Mouse (Mus musculus): ENCODE results near the gene Asl. TPM values are rescaled to one million over a fixed set of nuclear protein-coding genes. Genes with fewer than 3 reads are reported as not detected.

Gene Asl
- 27.9 and 30.7 TPM in 2 replicates for polyA plus RNA-seq (2012; rRNA removed)

DNA sequence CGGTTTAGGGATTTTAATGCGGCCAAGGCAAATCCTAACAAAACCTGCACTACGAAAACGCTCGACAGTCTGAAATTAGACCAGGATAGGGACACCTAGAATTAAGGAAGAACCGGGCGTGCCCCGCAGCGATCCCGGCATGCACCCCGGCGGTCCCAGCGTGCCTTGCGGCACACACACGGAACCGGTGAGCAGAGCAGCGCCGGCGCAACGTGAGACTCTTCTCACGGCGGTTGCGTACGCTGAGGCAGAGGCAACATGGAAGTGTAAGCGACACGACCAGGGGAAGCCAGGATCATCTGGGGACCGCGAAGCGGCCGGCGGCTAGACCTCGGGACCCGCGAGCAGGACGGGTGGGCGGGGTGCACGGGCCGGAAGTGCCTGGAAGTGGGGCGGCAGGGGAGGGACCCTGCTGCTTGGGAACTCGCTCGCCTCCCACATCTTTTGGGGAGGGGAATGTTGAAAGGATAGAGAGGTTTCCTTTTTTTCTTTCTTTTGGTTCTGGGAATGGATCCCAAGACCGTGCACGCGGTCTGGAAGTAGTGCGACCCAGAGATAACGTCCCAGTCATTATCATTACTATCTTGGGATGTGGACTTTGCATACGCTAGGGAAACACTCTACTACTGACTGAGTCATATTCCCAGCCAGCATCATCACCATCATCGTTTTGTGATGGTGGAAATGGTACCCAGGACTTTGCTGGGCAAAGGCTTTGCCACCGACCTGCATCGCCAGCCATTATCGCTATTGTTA is at the start of gene Asl, which contains the start of gene Crcp:
Asl (minus strand) TSS at position 106 of the 756 bp plus-strand sequence.
Crcp (plus strand) TSS at position 149 of the 756 bp plus-strand sequence.
- peak; percentile 92 for DNase-seq (ENCODE audit: low read depth)
- no peak for TF ChIP-seq CTCF (IDR thresholded peaks at IDR 0.05; ENCODE audit: borderline replicate concordance, extremely low read depth, insufficient read depth, insufficient read length)
- TF ChIP-seq POLR2A (IDR thresholded peaks at IDR 0.05; ENCODE audit: borderline replicate concordance, extremely low read depth, insufficient read depth, insufficient read length, poor library complexity, severe bottlenecking), result peak; percentile 37; the same call in 1 of the 2 replicates

DNA sequence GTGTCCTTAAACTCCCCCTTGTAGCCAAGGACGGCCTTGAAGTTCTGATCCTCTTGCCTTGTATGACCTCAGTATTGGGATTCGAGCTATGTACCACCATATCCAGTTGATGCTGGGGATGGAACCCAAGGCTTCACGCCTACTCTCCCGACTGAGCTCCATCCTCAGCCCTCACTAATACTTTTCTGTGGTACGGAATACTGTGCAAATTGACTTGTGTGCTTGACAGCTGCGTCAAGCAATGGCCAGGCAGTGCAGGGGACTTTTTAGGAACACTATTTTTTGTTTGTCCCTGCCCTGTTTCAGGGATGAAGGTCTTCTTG is 49.7 kb upstream of the Asl start:
- TF ChIP-seq POLR2A (IDR thresholded peaks at IDR 0.05; ENCODE audit: borderline replicate concordance, extremely low read depth, insufficient read depth, insufficient read length, poor library complexity, severe bottlenecking) (no peak), CTCF (IDR thresholded peaks at IDR 0.05; ENCODE audit: borderline replicate concordance, extremely low read depth, insufficient read depth, insufficient read length) (no peak)
- no peak for DNase-seq (ENCODE audit: low read depth)

DNA sequence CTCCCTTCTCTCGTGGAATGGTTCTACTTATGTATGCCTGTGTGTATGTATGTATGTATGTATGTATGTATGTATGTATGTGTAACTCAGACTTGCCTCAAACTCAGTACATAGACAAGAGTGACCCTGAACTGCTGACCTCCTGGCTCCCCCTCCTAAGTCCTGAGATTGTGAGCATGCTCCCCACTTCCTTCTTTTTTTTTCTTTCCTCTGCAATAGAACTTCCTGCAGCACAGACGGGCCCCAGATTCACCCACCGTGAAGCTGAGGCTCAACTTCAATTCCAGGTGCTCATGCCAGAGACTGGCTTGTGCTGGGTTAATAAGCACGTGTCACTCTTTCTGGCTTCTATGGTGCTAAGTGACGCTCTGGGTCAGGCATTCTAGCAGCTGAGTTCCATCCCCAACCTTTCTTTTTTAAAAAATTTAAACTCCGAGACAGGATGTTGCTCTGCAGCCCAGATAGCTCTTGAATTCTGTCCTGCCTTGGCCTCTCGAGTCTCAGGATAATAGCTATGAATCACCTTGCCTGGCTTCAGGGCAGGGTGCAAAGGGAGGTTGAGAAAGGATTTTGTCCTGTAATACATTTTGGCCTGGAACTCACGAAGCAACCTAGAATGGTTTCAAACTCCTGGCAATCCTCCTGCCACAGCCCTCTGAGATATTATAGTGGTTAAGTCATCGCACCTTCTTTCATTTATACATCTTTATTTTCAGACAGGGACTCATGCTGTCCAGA is 49.2 kb upstream of the Asl start:
- TF ChIP-seq POLR2A (IDR thresholded peaks at IDR 0.05; ENCODE audit: borderline replicate concordance, extremely low read depth, insufficient read depth, insufficient read length, poor library complexity, severe bottlenecking) (no peak), CTCF (IDR thresholded peaks at IDR 0.05; ENCODE audit: borderline replicate concordance, extremely low read depth, insufficient read depth, insufficient read length) (no peak)
- no peak for DNase-seq (ENCODE audit: low read depth)

DNA sequence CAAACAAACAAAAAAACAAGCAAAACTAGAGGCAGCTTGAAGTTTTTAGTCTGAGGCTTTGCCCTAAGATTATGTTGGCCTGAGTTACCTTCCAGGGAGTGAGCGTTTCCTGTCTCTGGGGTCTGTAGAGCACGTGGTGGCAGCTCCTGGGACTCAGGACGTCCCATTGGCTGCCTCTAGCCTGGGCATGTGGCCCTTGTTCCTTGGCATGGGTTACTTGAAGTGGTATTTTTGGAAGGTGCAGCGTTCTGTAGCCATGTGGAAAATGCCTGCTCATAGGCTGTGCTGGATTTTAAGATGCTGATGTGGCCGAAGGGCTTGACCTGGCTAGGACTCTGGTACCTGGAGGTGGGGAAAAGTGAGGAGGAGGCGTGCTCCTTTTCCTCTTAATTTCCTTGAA is 47.3 kb upstream of the Asl start:
- DNase-seq (ENCODE audit: low read depth), result no peak
- TF ChIP-seq POLR2A (IDR thresholded peaks at IDR 0.05; ENCODE audit: borderline replicate concordance, extremely low read depth, insufficient read depth, insufficient read length, poor library complexity, severe bottlenecking) (no peak), CTCF (IDR thresholded peaks at IDR 0.05; ENCODE audit: borderline replicate concordance, extremely low read depth, insufficient read depth, insufficient read length) (no peak)

DNA sequence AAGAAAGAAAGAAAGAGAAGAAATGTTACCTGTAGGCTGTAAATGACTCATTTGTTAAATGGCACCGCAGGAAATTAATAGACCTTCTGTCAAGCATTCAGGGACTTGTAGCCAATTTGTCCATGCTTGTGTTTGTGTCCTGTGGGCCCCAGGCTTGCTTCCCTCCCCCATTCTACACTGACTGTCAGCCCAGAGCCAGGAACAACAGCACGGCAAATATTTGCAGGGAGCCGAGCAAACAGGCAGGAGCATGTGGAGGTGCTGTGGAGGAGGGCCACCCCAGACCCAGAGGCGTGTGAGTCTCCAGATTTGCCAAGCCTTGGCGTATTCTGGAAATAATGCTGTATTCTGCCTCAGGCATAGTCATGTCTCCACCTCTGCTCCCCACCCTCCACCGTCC is 45.4 kb upstream of the Asl start:
- TF ChIP-seq CTCF (IDR thresholded peaks at IDR 0.05; ENCODE audit: borderline replicate concordance, extremely low read depth, insufficient read depth, insufficient read length) (no peak), POLR2A (IDR thresholded peaks at IDR 0.05; ENCODE audit: borderline replicate concordance, extremely low read depth, insufficient read depth, insufficient read length, poor library complexity, severe bottlenecking) (no peak)
- DNase-seq (ENCODE audit: low read depth), result no peak

DNA sequence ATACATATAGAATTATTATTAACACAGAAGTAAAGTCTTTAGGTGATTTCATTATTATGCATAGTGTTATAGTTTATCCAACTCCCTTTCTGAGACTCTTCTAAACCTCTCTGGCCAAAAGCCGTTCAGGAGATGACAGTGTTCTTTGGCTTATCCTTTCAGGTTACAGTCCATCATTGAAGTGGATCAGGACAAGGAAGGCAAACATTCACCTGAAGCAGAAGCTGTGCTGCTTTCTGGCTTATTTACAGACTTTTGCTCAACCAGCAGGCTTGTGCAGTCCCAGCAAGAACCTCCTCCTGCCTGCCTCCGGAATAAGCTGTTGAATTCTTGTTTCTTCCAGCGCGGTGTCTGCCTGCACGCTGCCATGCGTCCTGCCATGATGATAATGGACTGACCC is 44.0 kb upstream of the Asl start, which contains the start of gene Tpst1:
Tpst1 (plus strand) TSS at position 301 of the 400 bp plus-strand sequence.
- no peak for DNase-seq (ENCODE audit: low read depth)
- TF ChIP-seq CTCF (IDR thresholded peaks at IDR 0.05; ENCODE audit: borderline replicate concordance, extremely low read depth, insufficient read depth, insufficient read length) (no peak), POLR2A (IDR thresholded peaks at IDR 0.05; ENCODE audit: borderline replicate concordance, extremely low read depth, insufficient read depth, insufficient read length, poor library complexity, severe bottlenecking) (no peak)

DNA sequence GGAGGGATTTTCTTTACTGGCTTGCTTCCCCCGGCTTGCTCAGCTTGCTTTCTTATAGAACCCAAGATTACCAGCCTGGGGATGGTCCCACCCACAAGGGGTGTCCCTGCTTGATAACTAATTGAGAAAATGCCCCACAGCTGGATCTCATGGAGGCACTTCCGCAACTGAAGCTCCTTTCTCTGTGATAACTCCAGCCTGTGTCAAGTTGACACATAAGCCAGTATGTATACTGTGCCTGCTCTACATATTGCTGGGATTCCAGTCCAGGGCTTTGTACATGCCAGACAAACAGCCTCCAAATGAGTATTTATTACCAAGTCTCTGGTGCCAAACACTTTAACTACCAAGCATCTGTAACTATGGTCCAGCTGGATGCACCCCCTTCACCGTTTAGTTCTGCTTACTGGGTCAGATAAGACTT is 38.8 kb upstream of the Asl start:
- TF ChIP-seq POLR2A (IDR thresholded peaks at IDR 0.05; ENCODE audit: borderline replicate concordance, extremely low read depth, insufficient read depth, insufficient read length, poor library complexity, severe bottlenecking) (no peak), CTCF (IDR thresholded peaks at IDR 0.05; ENCODE audit: borderline replicate concordance, extremely low read depth, insufficient read depth, insufficient read length) (no peak)
- DNase-seq (ENCODE audit: low read depth), result no peak

DNA sequence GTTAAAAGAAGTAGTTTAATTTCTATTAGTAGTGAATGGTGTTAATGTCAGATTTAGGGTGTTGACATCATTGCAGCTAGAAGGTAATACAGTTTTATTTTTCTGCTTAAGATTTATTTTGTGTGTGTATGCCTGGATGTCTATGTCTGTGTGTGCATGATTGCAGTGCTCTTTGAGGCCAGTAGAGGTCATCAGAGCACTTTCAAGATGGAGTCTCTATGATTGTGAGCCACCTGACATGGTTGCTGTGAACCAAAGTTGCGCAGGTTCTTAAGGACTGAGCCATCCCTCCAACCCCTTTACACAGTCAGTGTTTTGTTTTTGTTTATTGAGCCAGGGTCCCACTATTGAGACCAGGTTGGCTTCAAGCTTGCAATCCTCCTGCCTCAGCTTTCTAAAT is 36.5 kb upstream of the Asl start:
- no peak for DNase-seq (ENCODE audit: low read depth)
- TF ChIP-seq POLR2A (IDR thresholded peaks at IDR 0.05; ENCODE audit: borderline replicate concordance, extremely low read depth, insufficient read depth, insufficient read length, poor library complexity, severe bottlenecking) (no peak), CTCF (IDR thresholded peaks at IDR 0.05; ENCODE audit: borderline replicate concordance, extremely low read depth, insufficient read depth, insufficient read length) (peak; percentile 36; the same call in 1 of the 2 replicates)

DNA sequence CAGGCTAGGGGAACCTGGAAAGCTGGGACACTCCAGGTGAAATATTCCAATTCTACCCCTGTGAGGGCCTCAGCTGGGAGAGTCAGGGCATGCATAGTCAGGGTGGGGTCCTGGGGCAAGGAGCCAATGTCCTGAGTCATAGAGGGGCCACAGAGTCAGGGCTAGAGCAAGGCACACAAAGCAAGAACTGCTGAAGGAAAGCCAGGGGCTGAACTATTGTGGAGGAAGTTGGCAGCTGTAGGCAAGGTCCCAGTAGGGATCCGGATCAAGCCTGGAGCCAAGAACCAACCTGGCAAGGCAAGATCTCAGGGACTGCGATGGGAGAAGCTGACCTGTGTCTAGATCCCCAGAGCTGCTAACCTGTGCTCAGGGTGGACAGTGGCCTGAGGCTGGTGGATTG is 34.7 kb upstream of the Asl start:
- DNase-seq (ENCODE audit: low read depth), result no peak
- no peak for TF ChIP-seq POLR2A (IDR thresholded peaks at IDR 0.05; ENCODE audit: borderline replicate concordance, extremely low read depth, insufficient read depth, insufficient read length, poor library complexity, severe bottlenecking)
- TF ChIP-seq CTCF (IDR thresholded peaks at IDR 0.05; ENCODE audit: borderline replicate concordance, extremely low read depth, insufficient read depth, insufficient read length), result no peak

DNA sequence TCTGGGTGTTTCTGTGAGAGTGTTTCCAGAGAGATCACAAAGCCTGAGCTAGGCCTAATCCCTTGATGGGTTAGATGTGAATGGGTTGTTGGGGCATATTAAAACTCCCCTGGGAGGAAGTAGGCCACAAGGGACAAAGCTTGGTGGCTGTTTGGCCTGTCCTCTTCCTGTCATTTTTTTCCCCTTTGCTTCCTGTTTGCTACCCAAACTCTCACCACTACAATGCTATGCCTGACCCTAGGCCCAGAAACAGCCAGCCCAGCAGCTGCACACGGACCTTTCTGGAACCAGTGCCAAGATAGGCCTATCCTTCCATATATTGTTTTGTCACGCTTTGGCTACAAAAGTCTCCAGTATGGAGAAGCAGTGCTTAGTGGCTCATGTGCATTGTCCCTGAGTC is 33.0 kb upstream of the Asl start:
- no peak for TF ChIP-seq POLR2A (IDR thresholded peaks at IDR 0.05; ENCODE audit: borderline replicate concordance, extremely low read depth, insufficient read depth, insufficient read length, poor library complexity, severe bottlenecking)
- no peak for TF ChIP-seq CTCF (IDR thresholded peaks at IDR 0.05; ENCODE audit: borderline replicate concordance, extremely low read depth, insufficient read depth, insufficient read length)
- DNase-seq (ENCODE audit: low read depth), result no peak

DNA sequence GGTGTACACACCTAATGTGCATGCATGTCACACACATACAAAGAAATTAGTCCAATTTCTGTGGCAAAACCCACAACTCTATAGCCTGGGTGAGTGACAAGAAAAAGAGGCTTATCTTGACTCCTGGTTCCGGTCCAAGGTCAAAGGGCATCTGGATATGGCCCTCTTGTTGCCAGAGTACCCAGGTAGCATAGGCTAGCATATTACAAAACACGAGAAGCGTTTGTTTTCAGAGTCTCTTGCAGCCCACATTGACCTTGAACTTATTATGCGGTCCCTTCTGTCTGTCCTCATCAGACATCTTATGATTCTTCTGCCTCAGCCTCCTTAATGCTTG is 31.2 kb upstream of the Asl start:
- TF ChIP-seq POLR2A (IDR thresholded peaks at IDR 0.05; ENCODE audit: borderline replicate concordance, extremely low read depth, insufficient read depth, insufficient read length, poor library complexity, severe bottlenecking) (no peak), CTCF (IDR thresholded peaks at IDR 0.05; ENCODE audit: borderline replicate concordance, extremely low read depth, insufficient read depth, insufficient read length) (no peak)
- DNase-seq (ENCODE audit: low read depth), result no peak

Data from brain, embryonic 14.5 days (tissue).